Mouse (Mus musculus) 3T3-L1 (cell line): ENCODE data around the gene Gm8978.
"Not testable (repeated sequence)": the region's sequence is repeated elsewhere in the genome, so short reads cannot be mapped to it uniquely, and the experiment has no call there.

Experiments
- DNase-seq: peaks from one replicate; pipeline ENCODE4 v3.0.0-alpha.2; 2015; ENCODE audit warnings: low read depth, low spot score

Gm8978 gene

GRCm38 (mm10) chr19:33625152-33625551 is at the start of gene Gm8978:
Gm8978 (minus strand) TSS chr19:33625252.
- not testable (repeated sequence) for DNase-seq

GRCm38 (mm10) chr19:33589626-33590302 is 35.3 kb downstream of the Gm8978 start:
- not testable (repeated sequence) for DNase-seq

- not testable (repeated sequence) for DNase-seq
Measured at GRCm38 (mm10) chr19:33568551-33568950, 56.5 kb downstream of the Gm8978 start.
